Mouse (Mus musculus): ENCODE measurements around the gene Smad6. TPM values are rescaled to one million over a fixed set of nuclear protein-coding genes. Genes with fewer than 3 reads are reported as not detected.

Smad6 gene
- polyA plus RNA-seq, 1 experiment: 34.5 TPM

- Histone ChIP-seq H3K27me3 (ENCODE audit: control insufficient read depth, insufficient read depth, low read length) (no peaks in the 10 kb centered on the region), H3K4me3 (ENCODE audit: control insufficient read depth, low read depth, low read length) (no peak overlapping the region), H3K4me1 (ENCODE audit: control insufficient read depth, insufficient read depth, low read length) (peaks cover 2% of the 10 kb centered on the region; the same call in 1 of the 2 replicates), H3K27ac (ENCODE audit: control insufficient read depth, insufficient read depth, low read depth, low read length) (no peak overlapping the region), H3K36me3 (ENCODE audit: control insufficient read depth, insufficient read depth, low read length) (no peaks in the 10 kb centered on the region)
- TF ChIP-seq CTCF (IDR thresholded peaks at IDR 0.05; ENCODE audit: control insufficient read depth, insufficient read depth, insufficient replicate concordance, low read depth, low read length) (no peak), POLR2A (IDR thresholded peaks at IDR 0.05; ENCODE audit: control insufficient read depth, low read depth, low read length) (no peak)
These were observed 63.4 kb downstream of the Smad6 start for GRCm38 (mm10) chr9:63958337-63959030.

- TF ChIP-seq POLR2A (IDR thresholded peaks at IDR 0.05; ENCODE audit: control insufficient read depth, low read depth, low read length) (no peak), CTCF (IDR thresholded peaks at IDR 0.05; ENCODE audit: control insufficient read depth, insufficient read depth, insufficient replicate concordance, low read depth, low read length) (no peak)
- Histone ChIP-seq H3K4me1 (ENCODE audit: control insufficient read depth, insufficient read depth, low read length) (peaks cover 2% of the 10 kb centered on the region; the same call in 1 of the 2 replicates), H3K27me3 (ENCODE audit: control insufficient read depth, insufficient read depth, low read length) (no peaks in the 10 kb centered on the region), H3K36me3 (ENCODE audit: control insufficient read depth, insufficient read depth, low read length) (no peaks in the 10 kb centered on the region), H3K27ac (ENCODE audit: control insufficient read depth, insufficient read depth, low read depth, low read length) (no peak overlapping the region), H3K4me3 (ENCODE audit: control insufficient read depth, low read depth, low read length) (no peak overlapping the region)
These were observed 64.1 kb downstream of the Smad6 start for GRCm38 (mm10) chr9:63957647-63958185.

GRCm38 (mm10) chr9:63956052-63956451, 65.8 kb downstream of the Smad6 start:
- no peaks in the 10 kb centered on the region for H3K36me3 ChIP-seq (ENCODE audit: control insufficient read depth, insufficient read depth, low read length)
- TF ChIP-seq POLR2A (IDR thresholded peaks at IDR 0.05; ENCODE audit: control insufficient read depth, low read depth, low read length) (no peak), CTCF (IDR thresholded peaks at IDR 0.05; ENCODE audit: control insufficient read depth, insufficient read depth, insufficient replicate concordance, low read depth, low read length) (peak; percentile 90; the same call in 1 of the 2 replicates)
- no peaks in the 10 kb centered on the region for H3K27me3 ChIP-seq (ENCODE audit: control insufficient read depth, insufficient read depth, low read length)
- peaks cover 2% of the 10 kb centered on the region; the same call in 1 of the 2 replicates for H3K4me1 ChIP-seq (ENCODE audit: control insufficient read depth, insufficient read depth, low read length)
- no peak overlapping the region for H3K27ac ChIP-seq (ENCODE audit: control insufficient read depth, insufficient read depth, low read depth, low read length)
- H3K4me3 ChIP-seq (ENCODE audit: control insufficient read depth, low read depth, low read length): no peak overlapping the region

- Histone ChIP-seq H3K27me3 (ENCODE audit: control insufficient read depth, insufficient read depth, low read length) (no peaks in the 10 kb centered on the region), H3K27ac (ENCODE audit: control insufficient read depth, insufficient read depth, low read depth, low read length) (no peak overlapping the region), H3K4me3 (ENCODE audit: control insufficient read depth, low read depth, low read length) (peak overlapping the region; percentile 17), H3K4me1 (ENCODE audit: control insufficient read depth, insufficient read depth, low read length) (no peaks in the 10 kb centered on the region; the same call in 1 of the 2 replicates), H3K36me3 (ENCODE audit: control insufficient read depth, insufficient read depth, low read length) (no peaks in the 10 kb centered on the region)
- TF ChIP-seq CTCF (IDR thresholded peaks at IDR 0.05; ENCODE audit: control insufficient read depth, insufficient read depth, insufficient replicate concordance, low read depth, low read length) (no peak), POLR2A (IDR thresholded peaks at IDR 0.05; ENCODE audit: control insufficient read depth, low read depth, low read length) (no peak)
These were observed 68.2 kb downstream of the Smad6 start for GRCm38 (mm10) chr9:63953691-63954090.

GRCm38 (mm10) chr9:63952591-63952990, 69.3 kb downstream of the Smad6 start:
- TF ChIP-seq CTCF (IDR thresholded peaks at IDR 0.05; ENCODE audit: control insufficient read depth, insufficient read depth, insufficient replicate concordance, low read depth, low read length) (no peak), POLR2A (IDR thresholded peaks at IDR 0.05; ENCODE audit: control insufficient read depth, low read depth, low read length) (no peak)
- no peaks in the 10 kb centered on the region; the same call in 1 of the 2 replicates for H3K4me1 ChIP-seq (ENCODE audit: control insufficient read depth, insufficient read depth, low read length)
- no peak overlapping the region for H3K4me3 ChIP-seq (ENCODE audit: control insufficient read depth, low read depth, low read length)
- no peaks in the 10 kb centered on the region for H3K27me3 ChIP-seq (ENCODE audit: control insufficient read depth, insufficient read depth, low read length)
- no peaks in the 10 kb centered on the region for H3K36me3 ChIP-seq (ENCODE audit: control insufficient read depth, insufficient read depth, low read length)
- no peak overlapping the region for H3K27ac ChIP-seq (ENCODE audit: control insufficient read depth, insufficient read depth, low read depth, low read length)

GRCm38 (mm10) chr9:63950357-63950756, 71.5 kb downstream of the Smad6 start:
- TF ChIP-seq POLR2A (IDR thresholded peaks at IDR 0.05; ENCODE audit: control insufficient read depth, low read depth, low read length) (no peak), CTCF (IDR thresholded peaks at IDR 0.05; ENCODE audit: control insufficient read depth, insufficient read depth, insufficient replicate concordance, low read depth, low read length) (no peak)
- Histone ChIP-seq H3K36me3 (ENCODE audit: control insufficient read depth, insufficient read depth, low read length) (no peaks in the 10 kb centered on the region), H3K27me3 (ENCODE audit: control insufficient read depth, insufficient read depth, low read length) (no peaks in the 10 kb centered on the region), H3K4me1 (ENCODE audit: control insufficient read depth, insufficient read depth, low read length) (no peaks in the 10 kb centered on the region; the same call in 1 of the 2 replicates), H3K4me3 (ENCODE audit: control insufficient read depth, low read depth, low read length) (no peak overlapping the region), H3K27ac (ENCODE audit: control insufficient read depth, insufficient read depth, low read depth, low read length) (no peak overlapping the region)

- Histone ChIP-seq H3K27me3 (ENCODE audit: control insufficient read depth, insufficient read depth, low read length) (no peaks in the 10 kb centered on the region), H3K4me1 (ENCODE audit: control insufficient read depth, insufficient read depth, low read length) (no peaks in the 10 kb centered on the region; the same call in 1 of the 2 replicates), H3K36me3 (ENCODE audit: control insufficient read depth, insufficient read depth, low read length) (no peaks in the 10 kb centered on the region), H3K27ac (ENCODE audit: control insufficient read depth, insufficient read depth, low read depth, low read length) (no peak overlapping the region), H3K4me3 (ENCODE audit: control insufficient read depth, low read depth, low read length) (no peak overlapping the region)
- TF ChIP-seq CTCF (IDR thresholded peaks at IDR 0.05; ENCODE audit: control insufficient read depth, insufficient read depth, insufficient replicate concordance, low read depth, low read length): no peak
- no peak for TF ChIP-seq POLR2A (IDR thresholded peaks at IDR 0.05; ENCODE audit: control insufficient read depth, low read depth, low read length)
These were observed 72.5 kb downstream of the Smad6 start for GRCm38 (mm10) chr9:63949393-63949792.

Data from testis, adult 2 months (tissue).